Mouse (Mus musculus) brain, adult 2 months (tissue): Measurements from ENCODE around the gene Cyp2c23.

Experiments
- DNase-seq: peaks from one replicate; pipeline ENCODE4 v3.0.0; 2011; ENCODE audit warnings: low read depth, low spot score

The Cyp2c23 gene

DNA sequence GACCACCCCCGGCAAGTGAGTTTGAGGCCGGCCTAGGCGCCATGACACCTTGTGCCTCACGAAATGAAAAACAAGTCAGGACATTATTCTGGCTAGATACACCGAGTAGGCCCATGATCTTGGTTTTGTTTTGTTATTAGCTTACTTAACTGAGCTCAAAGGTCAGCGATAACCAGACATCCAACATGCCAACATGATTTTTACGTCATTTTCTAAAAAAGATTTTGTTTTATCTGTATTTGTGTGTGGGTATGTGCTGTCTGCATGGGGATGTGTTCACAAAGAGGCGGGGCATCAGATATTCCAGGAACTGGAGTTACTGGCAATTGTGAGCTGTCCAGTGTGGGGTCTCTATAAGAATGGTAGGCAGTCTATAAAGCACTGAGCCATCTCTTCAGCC lies 56.9 kb downstream of the Cyp2c23 start:
- no peak for DNase-seq

GRCm38 (mm10) chr19:43968436-43969026 lies 60.5 kb downstream of the Cyp2c23 start:
- no peak for DNase-seq

- no peak for DNase-seq
These were observed 62.5 kb downstream of the Cyp2c23 start for GRCm38 (mm10) chr19:43966481-43966880.

DNA sequence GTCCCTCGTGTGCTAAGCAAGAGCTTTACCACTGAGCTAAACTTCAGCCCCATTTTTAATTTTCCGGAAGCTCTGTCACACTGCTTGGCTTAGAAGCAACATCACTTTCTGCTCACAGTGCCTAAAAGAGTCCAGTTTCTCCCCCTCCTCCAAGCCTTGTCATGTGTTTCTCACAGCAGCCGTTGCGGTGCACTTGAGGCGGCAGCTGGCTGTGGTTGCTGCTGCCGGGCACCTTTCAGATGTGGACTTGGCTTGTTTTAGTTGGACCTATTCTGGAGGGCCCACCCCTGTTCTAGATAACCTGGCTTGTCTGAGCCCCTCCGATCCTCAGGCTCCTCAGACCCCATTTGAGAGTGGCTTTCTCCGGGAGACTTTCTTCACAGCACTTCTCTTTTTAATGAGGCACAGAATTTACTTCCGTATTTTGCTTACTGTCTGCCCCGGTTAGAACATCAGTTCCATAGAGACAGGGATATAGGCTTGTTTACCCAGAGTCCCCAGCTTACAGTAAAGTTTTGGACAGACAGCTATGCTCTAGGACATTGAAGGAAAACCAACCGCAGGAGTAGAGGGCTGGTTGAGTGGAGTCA lies 63.4 kb downstream of the Cyp2c23 start:
- DNase-seq: no peak

GRCm38 (mm10) chr19:43962795-43963194 lies 66.2 kb downstream of the Cyp2c23 start:
- DNase-seq: no peak

GRCm38 (mm10) chr19:43961185-43961584 lies 67.8 kb downstream of the Cyp2c23 start:
- no peak for DNase-seq

- no peak for DNase-seq
These were observed 69.0 kb downstream of the Cyp2c23 start for GRCm38 (mm10) chr19:43960014-43960413.

DNA sequence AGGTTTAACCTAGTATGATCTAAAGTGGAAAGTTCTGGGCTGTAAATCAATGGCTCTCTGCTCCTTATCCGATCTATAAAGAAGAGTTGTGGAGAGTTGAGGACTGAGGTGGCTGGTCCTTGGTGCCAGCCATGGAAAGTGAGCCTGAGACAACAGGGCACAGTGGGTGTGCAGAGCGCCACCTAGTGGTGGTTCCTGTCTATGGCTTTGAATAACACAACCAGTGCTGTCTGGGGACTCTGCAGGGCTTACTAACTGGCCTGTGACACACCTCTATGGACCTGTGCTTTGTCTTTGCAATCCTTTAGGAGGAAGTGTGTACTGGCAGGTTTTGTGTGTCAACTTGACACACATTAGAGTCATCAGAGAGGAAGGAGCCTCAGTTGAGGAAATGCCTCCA lies 69.8 kb downstream of the Cyp2c23 start:
- DNase-seq: peak; percentile 80

DNA sequence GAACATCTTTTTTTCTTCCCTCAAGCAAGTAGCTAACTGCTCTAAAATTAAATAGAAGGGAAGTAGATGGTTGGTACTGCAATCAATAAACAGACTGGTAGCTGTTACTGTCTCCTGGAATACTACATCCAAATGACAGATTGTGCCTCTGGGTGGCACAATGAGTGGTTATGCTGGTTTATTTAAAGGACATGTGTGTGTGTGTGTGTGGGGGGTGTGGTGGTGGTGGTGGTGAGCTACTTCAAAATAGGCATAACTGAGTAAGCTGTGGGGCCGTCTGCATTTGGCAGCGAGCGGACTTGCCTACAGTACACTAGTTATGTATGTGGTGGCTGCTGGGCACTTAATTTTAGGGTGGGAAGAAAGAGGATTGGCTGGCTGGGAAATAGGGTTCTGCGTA lies 71.1 kb downstream of the Cyp2c23 start:
- peak; percentile 87 for DNase-seq

- DNase-seq: peak; percentile 45
These were observed 71.6 kb downstream of the Cyp2c23 start for GRCm38 (mm10) chr19:43957402-43957801.

DNA sequence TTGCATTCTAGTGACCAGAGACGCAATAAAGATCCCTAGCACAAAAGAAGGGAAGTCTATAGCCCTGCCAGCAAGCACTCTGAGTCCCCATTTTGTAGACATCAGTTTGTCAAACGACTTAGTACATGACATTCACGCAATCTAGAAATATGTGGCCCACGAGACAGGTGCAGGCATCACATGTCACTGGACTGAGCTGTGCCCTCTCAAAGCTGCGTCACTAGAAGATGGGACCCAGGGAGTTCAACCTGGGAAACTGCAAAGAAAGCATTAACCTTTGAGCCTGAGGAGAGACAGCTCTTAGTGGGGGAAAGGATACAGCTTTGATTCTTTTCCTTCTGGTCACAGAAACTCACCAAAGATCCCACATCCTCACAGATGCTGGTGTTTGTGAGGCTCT lies 73.7 kb downstream of the Cyp2c23 start:
- DNase-seq: no peak
